Comparison of ENCODE assay signal across 21 mouse cellular contexts in the genomic region with DNA sequence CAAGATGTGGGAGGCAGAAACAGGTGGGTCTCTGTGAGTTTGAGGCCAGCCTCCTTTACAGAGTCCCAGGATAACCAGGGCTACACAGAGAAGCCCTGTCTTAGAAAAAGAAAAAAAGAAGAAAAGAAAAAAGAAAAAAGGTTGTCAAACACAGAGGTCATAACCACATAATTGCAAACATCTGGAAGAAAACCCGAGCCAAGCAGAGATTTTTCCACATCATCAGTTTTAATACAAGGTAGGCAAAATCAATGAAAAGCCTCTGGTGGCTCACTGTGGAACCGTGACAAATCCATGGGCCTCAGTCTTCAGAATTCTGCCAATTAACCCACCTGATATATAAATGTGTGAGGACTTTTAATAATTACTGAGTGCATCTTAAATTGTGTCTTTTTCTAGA. TPM values are rescaled to one million over a fixed set of nuclear protein-coding genes. Genes with fewer than 3 reads are reported as not detected.
DNase-seq lines count a peak whose midpoint lies in the region; ATAC-seq and TF ChIP-seq lines count a peak whose summit lies in the region.
"Had no signal": no experiment of that assay in that cellular context is flagged by ENCODE, and none has a peak within 500 bp of the region (broad histone marks: within the 10 kb centered on the region; RNA-seq: fewer than 3 reads in every experiment).

No protein-coding gene starts in this region.

- TF ChIP-seq CTCF in lung, embryonic 14.5 days (IDR thresholded peaks at IDR 0.05; ENCODE audit: low read depth), result no peak

- H3K27ac ChIP-seq in embryonic facial prominence, embryonic 11.5 days (replicated peaks; ENCODE audit: low read depth, low read length), result no peak overlapping the region
- no peak overlapping the region for H3K27ac ChIP-seq in embryonic facial prominence, embryonic 10.5 days (replicated peaks)
- peak overlapping the region; percentile 36; the same call in 1 of the 2 replicates for H3K27ac ChIP-seq in lung, embryonic 14.5 days (ENCODE audit: low read depth)
- H3K27ac ChIP-seq: forebrain, embryonic 13.5 days; heart, adult 2 months; heart, embryonic 15.5 days; hindbrain, embryonic 13.5 days; hindbrain, postnatal 0 days had no signal

- 28% methylated on average over 2 of the region's 2 CpGs for WGBS in embryonic facial prominence, embryonic 11.5 days
- WGBS in embryonic facial prominence, embryonic 10.5 days, result 50% methylated on average over 2 of the region's 2 CpGs
- WGBS in lung, embryonic 14.5 days, result 38% methylated on average over 2 of the region's 2 CpGs

- H3K4me1 ChIP-seq in embryonic facial prominence, embryonic 11.5 days (ENCODE audit: control insufficient read depth, insufficient read depth, low read length), result no peaks in the 10 kb centered on the region; the same call in 1 of the 2 replicates
- H3K4me1 ChIP-seq in embryonic facial prominence, embryonic 10.5 days, result peaks cover 11% of the 10 kb centered on the region; the same call in 1 of the 2 replicates
- peaks cover 9% of the 10 kb centered on the region for H3K4me1 ChIP-seq in lung, embryonic 14.5 days (ENCODE audit: insufficient read depth)
- H3K4me1 ChIP-seq: heart, embryonic 15.5 days had no signal

- H3K4me2 ChIP-seq in embryonic facial prominence, embryonic 11.5 days (ENCODE audit: low read depth, low read length), result no peak overlapping the region
- H3K4me2 ChIP-seq in lung, embryonic 14.5 days, result no peak overlapping the region
- H3K4me2 ChIP-seq: forebrain, embryonic 13.5 days; heart, embryonic 11.5 days; heart, embryonic 15.5 days; hindbrain, embryonic 13.5 days had no signal

- H3K27me3 ChIP-seq in embryonic facial prominence, embryonic 11.5 days (ENCODE audit: control insufficient read depth, insufficient read depth, low read length), result no peaks in the 10 kb centered on the region
- H3K27me3 ChIP-seq in embryonic facial prominence, embryonic 10.5 days (replicated peaks; ENCODE audit: low read depth, poor library complexity, severe bottlenecking), result no peaks in the 10 kb centered on the region
- no peaks in the 10 kb centered on the region for H3K27me3 ChIP-seq in lung, embryonic 14.5 days (ENCODE audit: insufficient read depth, low read length)
- H3K27me3 ChIP-seq: forebrain, embryonic 13.5 days; heart, embryonic 15.5 days; hindbrain, embryonic 13.5 days had no signal

- no peak overlapping the region for H3K9ac ChIP-seq in embryonic facial prominence, embryonic 11.5 days (replicated peaks; ENCODE audit: low read length)
- no peak overlapping the region for H3K9ac ChIP-seq in lung, embryonic 14.5 days
- H3K9ac ChIP-seq: forebrain, embryonic 13.5 days; forebrain, postnatal 0 days; heart, embryonic 15.5 days; hindbrain, embryonic 13.5 days had no signal

- ATAC-seq in embryonic facial prominence, embryonic 11.5 days (replicated peaks; ENCODE audit: insufficient number of reproducible peaks, low FRiP score, low TSS enrichment, low read depth), result no peak
- ATAC-seq in lung, embryonic 14.5 days (ENCODE audit: insufficient read depth), result peak; percentile 20; the same call in 1 of the 2 replicates
- ATAC-seq: forebrain, embryonic 13.5 days; forebrain, postnatal 0 days; hindbrain, postnatal 0 days had no signal

- H3K4me3 ChIP-seq in embryonic facial prominence, embryonic 11.5 days (ENCODE audit: low read depth, low read length), result no peak overlapping the region
- no peak overlapping the region for H3K4me3 ChIP-seq in embryonic facial prominence, embryonic 10.5 days
- no peak overlapping the region for H3K4me3 ChIP-seq in lung, embryonic 14.5 days (ENCODE audit: low read depth, low read length)
- H3K4me3 ChIP-seq: forebrain, embryonic 13.5 days; heart, adult 2 months; heart, embryonic 15.5 days; hindbrain, embryonic 13.5 days had no signal

- DNase-seq in embryonic facial prominence, embryonic 11.5 days (ENCODE audit: low spot score), result peak; percentile 48
- DNase-seq in embryonic facial prominence, embryonic 10.5 days (ENCODE audit: low spot score), result no peak
- peak; percentile 53 for DNase-seq in lung, embryonic 14.5 days
- no peak for DNase-seq in lung, postnatal 4 days
- DNase-seq in fibroblast of lung, adult 2 months (ENCODE audit: low read depth), result peak; percentile 22
- DNase-seq in cerebellum, postnatal 10 days, result no peak
- DNase-seq: adrenal gland, postnatal 10 days; cerebellum, adult 11 months; cerebellum, adult 9-10 months; cerebellum, postnatal 36 days; forebrain, postnatal 0 days; gastrocnemius, postnatal 10 days; heart, adult 2 months; heart, postnatal 14 days; kidney, adult 11 months had no signal

- H3K36me3 ChIP-seq in embryonic facial prominence, embryonic 11.5 days (replicated peaks; ENCODE audit: control insufficient read depth, insufficient read depth, low read depth, low read length), result no peaks in the 10 kb centered on the region
- H3K36me3 ChIP-seq in embryonic facial prominence, embryonic 10.5 days (replicated peaks), result no peaks in the 10 kb centered on the region
- no peaks in the 10 kb centered on the region for H3K36me3 ChIP-seq in lung, embryonic 14.5 days (ENCODE audit: insufficient read depth)
- H3K36me3 ChIP-seq: heart, embryonic 15.5 days; hindbrain, embryonic 13.5 days had no signal

- no peaks in the 10 kb centered on the region for H3K9me3 ChIP-seq in embryonic facial prominence, embryonic 11.5 days (replicated peaks; ENCODE audit: control insufficient read depth, low read length)
- H3K9me3 ChIP-seq in embryonic facial prominence, embryonic 10.5 days, result no peaks in the 10 kb centered on the region
- no peaks in the 10 kb centered on the region for H3K9me3 ChIP-seq in lung, embryonic 14.5 days (ENCODE audit: low read depth, low read length)
- H3K9me3 ChIP-seq: forebrain, embryonic 13.5 days; heart, embryonic 15.5 days; hindbrain, embryonic 13.5 days had no signal

RNA-seq across cellular contexts. Expression of a gene that starts 14.9 kb away (rescaled TPM):
- 0.15 TPM in 1 of 2 replicates, not detected in the other for polyA plus RNA-seq in embryonic facial prominence, embryonic 11.5 days (2014; fragmentation: Nextera tagmentation; extraction: Ambion mirVana)
- 0.06 TPM in 1 of 2 replicates, not detected in the other for polyA plus RNA-seq in embryonic facial prominence, embryonic 10.5 days (2016; fragmentation: Nextera tagmentation; extraction: Ambion mirVana)
- 0.16 and 0.30 TPM in 2 replicates for polyA plus RNA-seq in lung, embryonic 14.5 days (2014; fragmentation: Nextera tagmentation; extraction: Ambion mirVana)
- polyA plus RNA-seq: intestine, embryonic 14.5 days had no signal

Comparison
In these comparisons a context has a peak if more than half of its experiments do, and no peak if none do; other contexts are left out.
1. DNase-seq: peak in embryonic facial prominence, embryonic 11.5 days (single experiment), lung, embryonic 14.5 days (single experiment) and fibroblast of lung, adult 2 months (single experiment); none in embryonic facial prominence, embryonic 10.5 days (single experiment), lung, postnatal 4 days (0 of 2) and cerebellum, postnatal 10 days (0 of 2).